Mouse (Mus musculus) liver, embryonic 11.5 days (tissue): ENCODE results near the gene Myh7b. TPM values are rescaled to one million over a fixed set of nuclear protein-coding genes. Genes with fewer than 3 reads are reported as not detected.
A peak's percentile ranks its signal among the peaks of the same experiment; 100 is the strongest.
"Not testable (repeated sequence)": the region's sequence is repeated elsewhere in the genome, so short reads cannot be mapped to it uniquely, and the experiment has no call there.

ENCODE experiments used
- ATAC-seq: fragments of 200-750 bp; cut with Nextera tagmentation; replicated peaks from 2 replicates; pipeline ENCODE4 v1.8.0; 2017; ENCODE audit warnings: moderate number of reproducible peaks, mild to moderate bottlenecking, moderate TSS enrichment, moderate library complexity; ENCODE audit not compliant: low FRiP score
- DNase-seq: peaks from one replicate; pipeline ENCODE4 v3.0.0-alpha.2; 2017; ENCODE audit warnings: low spot score
- H3K27ac ChIP-seq: fragments of 300-500 bp; sonication (generic); 2 replicates; pipeline ENCODE4 v1.5.1; 2014; ENCODE audit warnings: mild to moderate bottlenecking, low read depth, low read length, control low read depth
- H3K27me3 ChIP-seq: fragments of 300-500 bp; sonication (generic); replicated peaks from 2 replicates; pipeline ENCODE4 v1.6.1; 2014; ENCODE audit warnings: low read length, mixed read lengths; ENCODE audit not compliant: control insufficient read depth, insufficient read depth
- H3K36me3 ChIP-seq: fragments of 300-500 bp; sonication (generic); 2 replicates; pipeline ENCODE4 v1.6.1; 2014; ENCODE audit warnings: mild to moderate bottlenecking, low read length, moderate library complexity, mixed read lengths; ENCODE audit not compliant: control insufficient read depth, insufficient read depth
- H3K4me1 ChIP-seq: fragments of 300-500 bp; sonication (generic); replicated peaks from 2 replicates; pipeline ENCODE4 v1.6.1; 2014; ENCODE audit warnings: low read length, mixed read lengths; ENCODE audit not compliant: control insufficient read depth, insufficient read depth
- H3K4me2 ChIP-seq: fragments of 300-500 bp; sonication (generic); 2 replicates; pipeline ENCODE4 v1.6.1; 2014; ENCODE audit warnings: mild to moderate bottlenecking, control low read depth, moderate library complexity
- H3K4me3 ChIP-seq: fragments of 300-500 bp; sonication (generic); 2 replicates; pipeline ENCODE4 v1.5.1; 2014; ENCODE audit warnings: low read depth, low read length, control low read depth
- H3K9ac ChIP-seq: fragments of 300-500 bp; sonication (generic); 2 replicates; pipeline ENCODE4 v1.6.1; 2014; ENCODE audit warnings: low read depth, low read length, control low read depth
- H3K9me3 ChIP-seq: fragments of 300-500 bp; sonication (generic); 2 replicates; pipeline ENCODE4 v1.6.1; 2016; ENCODE audit warnings: low read length, inconsistent platforms, mixed read lengths; ENCODE audit not compliant: control insufficient read depth
- WGBS: fragments of 180-500 bp; shearing (Covaris S2); extraction: QIAGEN DNeasy Blood & Tissue Kit; methylation state at CpG from one replicate; pipeline ENCODE4 v1.1.7; 2014; 5-methylcytosine and 5-hydroxymethylcytosine counted together
- polyA plus RNA-seq: library from polyadenylated mRNA; unstranded; fragments of >200 nt; fragmentation: Nextera tagmentation; extraction: Ambion mirVana; gene quantifications from 2 replicates; pipeline ENCODE4 v1.2.1, GENCODE M21; 2014

Myh7b gene
- polyA plus RNA-seq, 1 experiment from 2014 or later, result 4.3 TPM

DNA sequence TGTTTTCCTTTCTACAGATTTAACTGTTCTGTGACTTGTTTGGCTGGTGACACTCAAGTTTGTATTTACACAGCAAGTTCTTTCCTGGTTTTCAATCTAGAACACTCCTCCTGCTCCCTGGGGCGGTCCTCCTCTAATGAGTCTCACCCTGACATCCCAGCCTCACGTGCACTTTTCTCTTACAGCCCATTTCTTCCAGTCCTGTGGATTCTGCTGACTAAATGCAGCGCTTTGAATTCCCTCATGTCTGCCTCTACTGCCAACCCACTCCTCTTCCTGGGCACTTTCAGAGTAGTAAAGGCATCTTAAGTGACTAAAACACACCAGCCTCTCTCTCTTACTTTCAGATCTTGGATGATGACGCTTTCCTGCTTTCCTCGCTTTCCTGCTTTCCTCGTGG lies 19.3 kb upstream of the Myh7b start:
- no peak for DNase-seq
- 19% methylated on average over 6 of the region's 6 CpGs for WGBS
- H3K36me3 ChIP-seq, result no peaks in the 10 kb centered on the region
- H3K4me1 ChIP-seq, result peaks cover 33% of the 10 kb centered on the region
- peak overlapping the region; percentile 76 for H3K4me3 ChIP-seq
- H3K4me2 ChIP-seq, result peak overlapping the region; percentile 96
- peak overlapping the region; percentile 86 for H3K27ac ChIP-seq
- no peaks in the 10 kb centered on the region for H3K9me3 ChIP-seq
- no peak for ATAC-seq
- no peaks in the 10 kb centered on the region for H3K27me3 ChIP-seq
- peak overlapping the region; percentile 86 for H3K9ac ChIP-seq

DNA sequence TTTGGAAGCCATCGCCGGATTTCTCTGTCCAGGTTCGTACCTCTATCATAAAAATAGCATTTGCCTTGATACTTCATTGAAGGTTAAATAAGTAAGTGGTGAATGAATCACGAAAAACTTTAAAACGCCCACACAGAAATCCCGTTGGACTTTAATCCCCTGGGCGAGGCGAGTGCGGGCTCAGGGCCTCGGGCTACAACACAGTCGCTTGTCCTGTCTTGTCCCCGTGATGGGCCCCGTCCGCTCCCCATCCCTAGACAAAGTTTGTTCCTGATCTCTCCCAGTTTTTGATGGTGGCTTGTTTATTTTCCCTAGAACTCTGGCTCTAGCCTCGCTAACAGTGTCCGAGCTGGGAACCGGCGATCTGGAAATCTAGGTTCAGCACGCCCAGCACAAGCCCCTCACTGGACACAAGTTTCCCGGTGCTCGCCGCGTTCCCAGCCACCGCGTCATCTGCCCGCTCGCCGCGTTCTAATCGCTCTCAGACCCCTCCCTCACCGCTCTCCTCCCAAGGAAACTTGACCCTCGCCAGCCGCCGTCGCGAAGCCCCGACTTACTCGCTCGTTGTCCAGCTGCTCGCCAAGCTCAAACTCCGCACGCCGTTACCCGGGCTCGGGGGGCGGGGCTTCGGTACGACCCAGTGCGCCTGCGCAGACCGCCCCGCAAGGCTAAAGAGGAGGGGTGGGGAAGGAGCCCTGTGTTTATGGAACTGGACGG lies 18.7 kb upstream of the Myh7b start, which contains the start of gene Gss:
Gene Gss (minus strand): TSS at position 674 of the 717 bp plus-strand sequence.
- DNase-seq, result peak; percentile 100
- peak within 1 kb of the TSS; percentile 86 for H3K9ac ChIP-seq
- no peaks in the 10 kb centered on the region for H3K36me3 ChIP-seq
- ATAC-seq, result peak; percentile 85
- H3K4me1 ChIP-seq, result peaks cover 33% of the 10 kb centered on the region
- peak within 1 kb of the TSS; percentile 86 for H3K27ac ChIP-seq
- under 1% methylated on average over 53 of the region's 53 CpGs for WGBS
- H3K4me2 ChIP-seq, result peak within 1 kb of the TSS; percentile 96
- H3K27me3 ChIP-seq, result no peaks in the 10 kb centered on the region
- no peaks in the 10 kb centered on the region for H3K9me3 ChIP-seq
- H3K4me3 ChIP-seq, result peak within 1 kb of the TSS; percentile 76

DNA sequence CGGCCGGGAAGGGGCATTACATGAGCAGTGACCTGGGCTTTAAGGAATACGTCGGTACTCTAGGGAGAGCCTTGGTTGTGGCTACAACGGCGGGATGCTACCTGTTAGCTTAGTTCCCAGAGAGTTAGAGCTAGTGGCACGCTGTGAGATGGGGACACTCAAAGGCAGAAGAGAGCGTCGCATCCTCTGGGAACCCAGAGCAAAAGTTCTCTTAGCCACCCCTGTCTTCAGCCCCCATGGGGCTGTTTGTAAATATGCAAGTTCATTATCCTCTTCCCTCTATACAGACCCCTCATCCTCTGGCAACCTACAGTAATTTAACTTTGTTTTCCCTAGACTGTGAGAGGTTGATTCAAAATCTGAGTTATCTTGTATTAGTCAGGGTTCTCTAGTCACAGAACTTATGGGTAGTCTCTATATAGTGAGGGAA lies 18.1 kb upstream of the Myh7b start:
- Histone ChIP-seq H3K4me1 (peaks cover 33% of the 10 kb centered on the region), H3K27ac (peak overlapping the region; percentile 86), H3K27me3 (no peaks in the 10 kb centered on the region), H3K9ac (peak overlapping the region; percentile 86), H3K9me3 (no peaks in the 10 kb centered on the region), H3K4me2 (peak overlapping the region; percentile 96), H3K36me3 (no peaks in the 10 kb centered on the region), H3K4me3 (peak overlapping the region; percentile 76)
- 2% methylated on average over 9 of the region's 9 CpGs for WGBS
- no peak for ATAC-seq
- DNase-seq, result no peak

DNA sequence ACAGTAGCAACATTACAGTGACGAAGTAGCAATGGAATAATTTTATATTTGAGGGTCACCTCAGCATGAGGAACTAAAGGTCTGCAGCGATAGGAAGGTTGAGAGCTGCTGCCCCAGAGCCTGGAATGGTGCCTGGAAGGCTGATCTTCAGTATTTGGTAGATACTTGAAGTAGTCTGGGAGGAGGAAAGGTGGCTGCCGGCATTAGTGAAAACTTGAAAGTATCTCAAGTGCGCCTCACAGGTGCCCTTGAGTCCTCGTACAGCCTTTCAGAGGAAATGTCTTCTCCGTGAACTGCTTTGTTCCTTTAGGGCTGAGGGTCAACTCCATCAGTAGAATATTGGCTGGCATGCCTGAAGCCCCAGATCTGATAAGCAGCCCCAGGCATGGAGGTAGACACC lies 15.5 kb upstream of the Myh7b start:
- H3K9me3 ChIP-seq, result no peaks in the 10 kb centered on the region
- ATAC-seq, result no peak
- no peak overlapping the region for H3K9ac ChIP-seq
- H3K36me3 ChIP-seq, result no peaks in the 10 kb centered on the region
- 79% methylated on average over 6 of the region's 6 CpGs for WGBS
- no peak overlapping the region for H3K27ac ChIP-seq
- H3K27me3 ChIP-seq, result no peaks in the 10 kb centered on the region
- DNase-seq, result no peak
- H3K4me2 ChIP-seq, result no peak overlapping the region
- no peak overlapping the region for H3K4me3 ChIP-seq
- peaks cover 19% of the 10 kb centered on the region for H3K4me1 ChIP-seq

DNA sequence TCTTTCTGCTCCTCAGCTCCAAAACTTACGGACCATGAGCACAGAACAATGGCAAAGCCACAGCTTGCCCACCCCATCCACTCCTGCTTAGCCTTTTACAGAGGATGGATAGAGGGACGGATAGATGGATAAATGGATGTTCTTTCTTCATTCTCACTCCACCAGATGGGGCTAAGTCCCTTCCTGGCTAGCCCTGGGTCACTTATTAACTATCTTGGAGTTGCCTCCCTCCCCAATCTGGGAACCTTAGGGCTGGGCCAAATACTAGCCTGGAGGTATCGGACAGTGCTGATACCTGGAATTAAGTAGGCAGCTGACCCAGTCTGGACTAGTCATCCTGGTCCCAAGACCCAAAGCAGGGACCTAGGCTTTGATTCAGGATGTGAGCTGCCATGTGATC lies 7.3 kb upstream of the Myh7b start:
- Histone ChIP-seq H3K36me3 (no peaks in the 10 kb centered on the region), H3K4me1 (peaks cover 27% of the 10 kb centered on the region), H3K9me3 (no peaks in the 10 kb centered on the region), H3K9ac (peak overlapping the region; percentile 58; the same call in 1 of the 2 replicates), H3K4me2 (0 out of 2 replicates have a peak overlapping the region, but pooled peaks have one; percentile 1), H3K27ac (peak overlapping the region; percentile 91; the same call in 1 of the 2 replicates), H3K4me3 (no peak overlapping the region), H3K27me3 (no peaks in the 10 kb centered on the region)
- WGBS, result 77% methylated on average over 3 of the region's 3 CpGs
- ATAC-seq (0 out of 2 replicates have a peak, but pooled peaks have one; percentile 12), DNase-seq (no peak)

DNA sequence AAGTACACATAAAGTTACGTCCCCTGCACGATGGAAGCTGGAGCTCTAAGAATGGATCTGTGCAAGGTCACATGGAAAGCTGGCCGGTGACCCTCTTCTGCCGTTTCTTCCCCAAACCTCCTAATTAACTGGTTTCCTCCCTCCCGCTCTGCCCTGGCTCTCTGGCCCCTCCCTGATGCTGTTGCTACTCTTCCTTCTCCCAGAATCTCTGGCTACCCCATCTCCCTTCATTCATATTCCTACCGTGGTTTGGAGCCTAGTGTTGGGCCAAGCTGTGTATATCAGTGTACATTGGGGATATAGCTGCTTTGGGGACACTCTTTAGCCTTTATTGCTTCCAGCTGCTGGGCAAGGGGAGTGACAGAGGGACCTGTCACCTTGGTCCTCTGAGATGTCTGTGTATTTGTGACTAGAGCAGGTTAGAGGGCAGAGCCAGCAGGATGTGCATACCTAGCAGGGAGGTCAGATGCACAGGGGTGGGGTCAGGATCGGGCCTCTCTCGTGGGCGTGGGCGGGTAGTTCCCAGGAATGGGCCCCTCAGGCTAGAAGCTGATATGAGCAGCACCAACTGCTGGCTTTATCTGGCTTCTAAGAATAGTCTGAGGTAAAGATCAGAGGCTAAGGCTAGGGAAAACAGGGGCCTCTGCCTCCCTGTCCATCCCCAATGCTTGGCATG lies 6.3 kb upstream of the Myh7b start:
- Histone ChIP-seq H3K9ac (peak overlapping the region; percentile 58), H3K9me3 (no peaks in the 10 kb centered on the region), H3K36me3 (no peaks in the 10 kb centered on the region), H3K4me1 (peaks cover 27% of the 10 kb centered on the region), H3K27ac (peak overlapping the region; percentile 91), H3K27me3 (no peaks in the 10 kb centered on the region), H3K4me3 (0 out of 2 replicates have a peak overlapping the region, but pooled peaks have one; percentile 1), H3K4me2 (peak overlapping the region; percentile 68)
- WGBS, result 27% methylated on average over 10 of the region's 10 CpGs
- DNase-seq (peak; percentile 66), ATAC-seq (peak; percentile 96)

DNA sequence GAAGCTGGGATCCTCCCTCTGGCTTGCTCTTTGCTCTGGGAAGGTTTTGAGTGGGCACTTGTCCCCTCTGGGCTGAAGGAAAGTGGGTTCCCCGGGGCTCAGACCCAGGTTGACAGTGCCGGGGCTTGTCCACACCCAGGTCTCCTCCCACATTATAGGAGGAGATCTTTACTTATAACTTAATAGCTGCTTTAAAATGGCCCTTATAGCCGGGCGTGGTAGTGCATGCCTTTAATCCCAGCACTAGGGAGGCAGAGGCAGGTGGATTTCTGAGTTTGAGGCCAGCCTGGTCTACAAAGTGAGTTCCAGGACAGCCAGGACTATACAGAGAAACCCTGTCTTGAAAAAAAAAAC lies 5.8 kb upstream of the Myh7b start:
- Histone ChIP-seq H3K4me3 (0 out of 2 replicates have a peak overlapping the region, but pooled peaks have one; percentile 1), H3K27ac (peak overlapping the region; percentile 91), H3K4me2 (peak overlapping the region; percentile 68), H3K9ac (peak overlapping the region; percentile 58), H3K4me1 (peaks cover 27% of the 10 kb centered on the region)
- ATAC-seq, result peak; percentile 78
- WGBS, result 47% methylated on average over 4 of the region's 4 CpGs
- not testable (repeated sequence) for H3K36me3 ChIP-seq, H3K9me3 ChIP-seq, H3K27me3 ChIP-seq, DNase-seq

DNA sequence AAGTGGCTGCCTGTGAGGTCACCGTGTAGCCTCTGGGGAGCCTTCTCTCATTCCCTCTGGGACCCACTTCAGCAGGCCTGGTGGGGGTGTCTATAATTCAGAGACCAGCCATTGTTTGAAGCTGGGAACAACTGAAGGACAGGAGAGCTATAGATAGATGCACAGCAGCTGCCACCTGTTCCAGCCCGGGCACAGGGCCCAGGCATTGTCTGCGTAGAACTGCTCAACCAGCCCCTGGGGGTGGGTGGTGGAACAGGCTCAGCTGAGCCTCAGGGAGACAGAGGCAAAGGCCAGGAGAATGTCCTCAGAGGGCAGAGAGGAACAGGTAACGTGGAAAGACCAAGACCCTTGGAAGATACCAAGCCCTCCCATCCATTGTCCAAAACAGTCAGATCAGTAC lies 4.7 kb upstream of the Myh7b start:
- 81% methylated on average over 4 of the region's 4 CpGs for WGBS
- DNase-seq (no peak), ATAC-seq (no peak)
- Histone ChIP-seq H3K27ac (peak overlapping the region; percentile 91; the same call in 1 of the 2 replicates), H3K4me2 (no peak overlapping the region; the same call in 1 of the 2 replicates), H3K9me3 (no peaks in the 10 kb centered on the region), H3K4me3 (no peak overlapping the region), H3K9ac (peak overlapping the region; percentile 44; the same call in 1 of the 2 replicates), H3K36me3 (no peaks in the 10 kb centered on the region), H3K4me1 (peaks cover 30% of the 10 kb centered on the region), H3K27me3 (no peaks in the 10 kb centered on the region)
